Comparison of ENCODE assay signal across 8 mouse cellular contexts in genomic region chr7:30009321-30010085, GRCm38 (mm10). TPM values are rescaled to one million over a fixed set of nuclear protein-coding genes. Genes with fewer than 3 reads are reported as not detected.
DNase-seq lines count a peak whose midpoint lies in the region; ATAC-seq and TF ChIP-seq lines count a peak whose summit lies in the region.

No protein-coding gene starts in this region.

- TF ChIP-seq CTCF in lung, postnatal 0 days (IDR thresholded peaks at IDR 0.05), result no peak

- ATAC-seq in lung, postnatal 0 days, result no peak
- ATAC-seq in granulocyte monocyte progenitor cell, adult 5-6 weeks (replicated peaks; ENCODE audit: poor library complexity, severe bottlenecking), result no peak

- WGBS in lung, postnatal 0 days, result 61% methylated on average over 21 of the region's 21 CpGs

- H3K4me3 ChIP-seq in lung, postnatal 0 days (ENCODE audit: low read depth, low read length), result no peak overlapping the region

- no peak overlapping the region for H3K27ac ChIP-seq in lung, postnatal 0 days (ENCODE audit: low read length)

- H3K36me3 ChIP-seq in lung, postnatal 0 days (ENCODE audit: insufficient read depth, low read length), result 0 out of 2 replicates have a peak, but pooled peaks cover 3% of the 10 kb centered on the region

- no peak overlapping the region for H3K4me2 ChIP-seq in lung, postnatal 0 days (replicated peaks; ENCODE audit: low read depth, low read length)

- H3K9ac ChIP-seq in lung, postnatal 0 days (replicated peaks; ENCODE audit: low read depth), result no peak overlapping the region

- H3K4me1 ChIP-seq in lung, postnatal 0 days (ENCODE audit: insufficient read depth, low read depth, low read length), result no peaks in the 10 kb centered on the region

- TF ChIP-seq EP300 in lung, postnatal 0 days (IDR thresholded peaks at IDR 0.05), result no peak

- peak; percentile 45 for DNase-seq in lung, postnatal 10 days
- no peak for DNase-seq in lung, postnatal 0 days (ENCODE audit: low spot score)
- peak; percentile 38 to 55 for DNase-seq in heart, adult 9 months (ENCODE audit: low spot score in 2 of 2)
- peak; percentile 45 for DNase-seq in kidney, postnatal 14 days
- peak; percentile 31 for DNase-seq in lung, postnatal 36 days
- DNase-seq in skeletal muscle tissue, adult 2 months (ENCODE audit: low read depth, low spot score), result peak; percentile 92
- DNase-seq in B cell, adult 2 months, result no peak

- H3K27me3 ChIP-seq in lung, postnatal 0 days (replicated peaks; ENCODE audit: insufficient read depth, low read length), result no peaks in the 10 kb centered on the region

- H3K9me3 ChIP-seq in lung, postnatal 0 days (ENCODE audit: low read length), result no peaks in the 10 kb centered on the region

RNA-seq across cellular contexts. Expression of gene Zfp568, which starts 25.7 kb away (rescaled TPM):
- polyA plus RNA-seq in lung, postnatal 0 days (2015; fragmentation: Nextera tagmentation; extraction: Ambion mirVana), result 4.1 and 5.8 TPM in 2 replicates
- 16.5 and 22.3 TPM in 2 replicates for total RNA-seq in granulocyte monocyte progenitor cell, adult 5-6 weeks (2014; fragmentation: Nextera tagmentation)
- total RNA-seq in granulocyte monocyte progenitor cell, adult 5-6 weeks (2017), result 50.3 and 51.3 TPM in 2 replicates

RNA-seq across cellular contexts. Expression of gene Zfp14, which starts 41.7 kb away (rescaled TPM):
- polyA plus RNA-seq in lung, postnatal 0 days (2015; fragmentation: Nextera tagmentation; extraction: Ambion mirVana), result 2.3 and 2.4 TPM in 2 replicates
- 0.52 and 2.4 TPM in 2 replicates for total RNA-seq in granulocyte monocyte progenitor cell, adult 5-6 weeks (2014; fragmentation: Nextera tagmentation)
- total RNA-seq in granulocyte monocyte progenitor cell, adult 5-6 weeks (2017), result 1.2 and 1.4 TPM in 2 replicates

RNA-seq across cellular contexts. Expression of gene Zfp74, which starts 55.6 kb away (rescaled TPM):
- 5.1 and 6.7 TPM in 2 replicates for polyA plus RNA-seq in lung, postnatal 0 days (2015; fragmentation: Nextera tagmentation; extraction: Ambion mirVana)
- 10.7 and 12.4 TPM in 2 replicates for total RNA-seq in granulocyte monocyte progenitor cell, adult 5-6 weeks (2014; fragmentation: Nextera tagmentation)
- 6.9 and 9.3 TPM in 2 replicates for total RNA-seq in granulocyte monocyte progenitor cell, adult 5-6 weeks (2017)

Comparison
In these comparisons a context has a peak if more than half of its experiments do, and no peak if none do; other contexts are left out.
1. DNase-seq: peak in lung, postnatal 10 days (single experiment), heart, adult 9 months (2 of 2), kidney, postnatal 14 days (single experiment), lung, postnatal 36 days (single experiment) and skeletal muscle tissue, adult 2 months (single experiment); none in lung, postnatal 0 days (single experiment) and B cell, adult 2 months (0 of 2).